Mouse (Mus musculus) heart, embryonic 13.5 days (tissue): ENCODE measurements around the gene Wwc1. TPM values are rescaled to one million over a fixed set of nuclear protein-coding genes. Genes with fewer than 3 reads are reported as not detected.
A peak's percentile ranks its signal among the peaks of the same experiment; 100 is the strongest.

Experiments
- ATAC-seq: fragments of 200-750 bp; cut with Nextera tagmentation; 2 replicates; pipeline ENCODE4 v1.8.0; 2017; ENCODE audit warnings: moderate TSS enrichment; ENCODE audit not compliant: insufficient number of reproducible peaks, low FRiP score, low TSS enrichment; ENCODE audit errors: extremely low read depth
- H3K27ac ChIP-seq: fragments of 300-500 bp; sonication (generic); replicated peaks from 2 replicates; pipeline ENCODE4 v1.5.1; 2015; ENCODE audit warnings: moderate library complexity, mild to moderate bottlenecking, inconsistent platforms
- H3K27me3 ChIP-seq: fragments of 300-500 bp; sonication (generic); replicated peaks from 2 replicates; pipeline ENCODE4 v1.6.1; 2015; ENCODE audit warnings: mild to moderate bottlenecking, inconsistent platforms
- H3K36me3 ChIP-seq: fragments of 300-500 bp; sonication (generic); 2 replicates; pipeline ENCODE4 v1.6.1; 2015; ENCODE audit warnings: mild to moderate bottlenecking, inconsistent platforms
- H3K4me1 ChIP-seq: fragments of 300-500 bp; sonication (generic); 2 replicates; pipeline ENCODE4 v1.6.1; 2015; ENCODE audit warnings: inconsistent platforms
- H3K4me2 ChIP-seq: fragments of 300-500 bp; sonication (generic); 2 replicates; pipeline ENCODE4 v1.6.1; 2015; ENCODE audit warnings: inconsistent platforms, mild to moderate bottlenecking, moderate library complexity
- H3K4me3 ChIP-seq: fragments of 300-500 bp; sonication (generic); 2 replicates; pipeline ENCODE4 v1.5.1; 2015; ENCODE audit warnings: moderate library complexity, mild to moderate bottlenecking, inconsistent platforms
- H3K9ac ChIP-seq: fragments of 300-500 bp; sonication (generic); 2 replicates; pipeline ENCODE4 v1.6.1; 2015; ENCODE audit warnings: inconsistent platforms, mild to moderate bottlenecking, moderate library complexity
- H3K9me3 ChIP-seq: fragments of 300-500 bp; sonication (generic); 2 replicates; pipeline ENCODE4 v1.6.1; 2016; ENCODE audit warnings: inconsistent platforms
- WGBS: fragments of 180-500 bp; shearing (Covaris S2); methylation state at CpG from one replicate; pipeline ENCODE4 v1.1.7; 2015; ENCODE audit warnings: mixed read lengths; 5-methylcytosine and 5-hydroxymethylcytosine counted together
- polyA plus RNA-seq: library from polyadenylated mRNA; unstranded; fragments of >200 nt; fragmentation: Nextera tagmentation; extraction: Ambion mirVana; gene quantifications from 2 replicates; pipeline ENCODE4 v1.2.1, GENCODE M21; 2015

Gene Wwc1
- polyA plus RNA-seq, 1 experiment from 2014 or later, result 1.0 TPM

DNA sequence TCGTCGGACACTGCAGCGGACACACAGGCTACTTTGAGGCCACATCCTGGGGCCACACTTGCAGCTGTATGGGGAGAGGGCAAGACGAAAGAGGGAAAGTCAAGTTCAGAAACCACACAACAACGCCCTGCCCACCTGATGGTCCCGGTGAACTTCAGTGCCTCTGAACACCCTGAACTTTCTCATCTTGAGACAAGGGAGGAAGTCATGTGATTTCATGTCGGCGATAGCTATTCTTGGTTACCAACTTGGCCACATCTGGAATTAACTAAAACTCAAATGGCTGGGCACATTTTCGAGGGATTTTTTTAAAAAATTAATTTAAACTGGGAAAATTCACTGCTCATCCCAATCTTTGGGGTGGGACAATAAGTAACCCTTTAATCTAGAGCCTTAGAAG is 109.4 kb downstream of the Wwc1 start:
- peaks cover 13% of the 10 kb centered on the region for H3K27me3 ChIP-seq
- H3K36me3 ChIP-seq, result peaks cover 3% of the 10 kb centered on the region; the same call in 1 of the 2 replicates
- 88% methylated on average over 9 of the region's 9 CpGs for WGBS
- no peak overlapping the region for H3K4me2 ChIP-seq
- H3K4me1 ChIP-seq, result peaks cover 15% of the 10 kb centered on the region
- ATAC-seq, result no peak
- H3K4me3 ChIP-seq, result no peak overlapping the region
- no peak overlapping the region for H3K9ac ChIP-seq
- no peak overlapping the region for H3K27ac ChIP-seq
- no peaks in the 10 kb centered on the region for H3K9me3 ChIP-seq

DNA sequence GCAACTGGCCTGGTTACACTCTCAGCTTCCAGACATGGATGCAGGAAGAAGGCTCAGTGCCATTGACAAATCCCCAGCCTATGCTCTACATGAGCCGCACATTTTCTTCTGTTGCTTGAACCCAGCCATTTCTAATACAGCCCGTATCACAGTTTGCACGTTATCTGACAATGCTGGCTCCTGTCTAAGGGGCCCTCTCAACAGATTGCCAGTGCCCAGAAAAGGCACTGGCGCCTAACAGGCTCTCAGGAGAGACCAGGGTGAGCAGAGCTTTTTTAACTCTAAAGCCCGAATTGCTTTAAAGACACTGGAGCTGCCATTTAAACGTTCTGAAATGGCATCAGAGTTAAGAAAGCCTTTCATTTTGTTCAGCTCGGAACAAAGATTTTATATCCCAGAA is 114.2 kb downstream of the Wwc1 start:
- Histone ChIP-seq H3K9ac (0 out of 2 replicates have a peak overlapping the region, but pooled peaks have one; percentile 0), H3K4me1 (peaks cover 30% of the 10 kb centered on the region), H3K9me3 (no peaks in the 10 kb centered on the region), H3K4me2 (peak overlapping the region; percentile 8; the same call in 1 of the 2 replicates), H3K36me3 (peaks cover 3% of the 10 kb centered on the region; the same call in 1 of the 2 replicates), H3K4me3 (no peak overlapping the region), H3K27ac (peak overlapping the region; percentile 77), H3K27me3 (no peaks in the 10 kb centered on the region)
- ATAC-seq, result no peak
- 33% methylated on average over 7 of the region's 7 CpGs for WGBS

DNA sequence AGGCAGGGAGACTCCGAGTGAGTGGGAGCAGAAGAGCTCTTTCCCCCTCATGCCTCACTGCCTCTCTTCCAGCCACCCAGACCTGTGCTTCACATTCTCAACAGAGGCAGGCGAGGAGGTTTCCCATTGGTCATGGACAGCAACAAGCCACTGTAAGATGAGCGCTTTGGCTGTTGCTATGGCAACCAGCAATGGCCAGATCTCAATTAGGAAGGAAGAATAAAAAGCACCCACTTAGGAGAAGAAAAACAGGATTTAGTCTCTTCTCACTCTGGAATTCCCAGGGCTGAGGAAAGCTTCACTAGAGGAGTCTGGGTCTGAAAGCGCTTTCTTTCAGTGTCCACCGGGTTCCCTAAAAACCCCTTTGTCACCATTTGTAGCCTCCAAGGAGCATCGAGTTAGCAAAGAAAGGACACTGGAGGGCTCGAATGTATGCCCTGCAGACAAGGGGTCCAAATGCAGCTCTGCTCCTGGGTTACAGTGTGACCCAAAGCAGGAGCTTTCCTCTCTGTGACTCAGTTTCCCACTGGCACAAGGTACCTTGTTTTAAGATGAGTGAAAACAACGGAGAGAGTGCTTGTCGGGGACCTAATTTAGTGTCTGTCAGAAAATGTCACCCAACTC is 115.2 kb downstream of the Wwc1 start:
- no peak for ATAC-seq
- no peak overlapping the region for H3K4me3 ChIP-seq
- WGBS, result 41% methylated on average over 9 of the region's 9 CpGs
- H3K9ac ChIP-seq, result no peak overlapping the region
- H3K36me3 ChIP-seq, result peaks cover 3% of the 10 kb centered on the region; the same call in 1 of the 2 replicates
- H3K4me1 ChIP-seq, result peaks cover 30% of the 10 kb centered on the region
- no peaks in the 10 kb centered on the region for H3K27me3 ChIP-seq
- peak overlapping the region; percentile 77 for H3K27ac ChIP-seq
- no peak overlapping the region for H3K4me2 ChIP-seq
- H3K9me3 ChIP-seq, result no peaks in the 10 kb centered on the region

DNA sequence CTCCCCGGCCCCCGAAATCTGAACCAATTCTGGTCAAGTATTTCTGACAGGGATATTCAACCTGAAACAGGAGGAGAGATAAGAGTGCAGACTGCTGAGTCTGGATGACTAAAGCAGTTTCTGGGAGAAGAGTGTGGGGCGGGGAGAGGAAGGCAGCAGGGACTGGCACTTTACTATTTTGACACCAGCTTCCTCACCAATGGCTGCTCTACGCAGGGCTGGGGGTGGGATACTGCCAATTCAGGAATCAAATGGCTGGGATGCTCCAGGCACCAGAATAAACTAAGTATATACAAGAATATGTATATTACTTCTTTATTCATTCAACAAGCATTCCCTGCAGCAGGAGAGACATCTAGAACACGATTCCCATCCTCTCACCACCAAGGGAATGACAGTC is 116.7 kb downstream of the Wwc1 start:
- no peak for ATAC-seq
- no peak overlapping the region for H3K27ac ChIP-seq
- no peak overlapping the region for H3K4me3 ChIP-seq
- no peaks in the 10 kb centered on the region for H3K27me3 ChIP-seq
- H3K4me1 ChIP-seq, result peaks cover 30% of the 10 kb centered on the region
- H3K4me2 ChIP-seq, result no peak overlapping the region
- H3K9me3 ChIP-seq, result no peaks in the 10 kb centered on the region
- WGBS, result 59% methylated on average over 5 of the region's 5 CpGs
- no peak overlapping the region for H3K9ac ChIP-seq
- H3K36me3 ChIP-seq, result peaks cover 1% of the 10 kb centered on the region; the same call in 1 of the 2 replicates

DNA sequence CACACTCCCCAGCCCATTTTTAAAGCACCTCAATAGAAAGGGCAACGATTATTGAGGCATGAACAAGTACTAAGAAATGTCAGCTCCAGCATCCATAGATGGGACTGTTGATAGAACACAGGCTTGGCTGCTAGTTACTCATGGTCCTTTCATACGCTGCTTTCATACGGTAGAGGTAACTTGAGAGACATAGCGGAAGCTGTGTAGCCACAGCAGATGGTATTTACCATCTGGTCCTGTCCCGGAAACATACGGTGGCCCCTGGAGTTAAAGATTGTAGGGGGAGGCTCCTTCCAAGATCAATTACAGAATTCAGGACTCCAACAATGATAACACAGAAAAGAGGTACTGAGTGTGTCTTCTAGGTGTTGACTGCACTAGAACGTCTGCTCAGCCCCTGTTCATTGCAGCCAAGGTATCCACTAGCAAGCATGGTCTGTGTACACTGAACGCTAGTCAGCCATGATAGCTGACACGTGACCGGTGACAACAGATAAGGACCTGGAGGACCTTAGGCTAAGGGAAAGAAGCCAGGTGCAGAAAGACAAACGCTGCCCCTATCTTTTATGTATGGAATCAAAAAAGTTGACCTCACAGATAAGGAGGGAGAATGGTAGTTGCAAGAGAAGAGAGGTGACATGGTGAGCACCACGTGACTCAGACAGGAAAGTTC is 122.8 kb downstream of the Wwc1 start:
- no peaks in the 10 kb centered on the region for H3K9me3 ChIP-seq
- H3K27me3 ChIP-seq, result no peaks in the 10 kb centered on the region
- H3K4me2 ChIP-seq, result no peak overlapping the region
- H3K4me1 ChIP-seq, result peaks cover 12% of the 10 kb centered on the region
- H3K4me3 ChIP-seq, result no peak overlapping the region
- no peak for ATAC-seq
- 55% methylated on average over 12 of the region's 12 CpGs for WGBS
- H3K27ac ChIP-seq, result no peak overlapping the region
- H3K36me3 ChIP-seq, result no peaks in the 10 kb centered on the region
- H3K9ac ChIP-seq, result no peak overlapping the region

DNA sequence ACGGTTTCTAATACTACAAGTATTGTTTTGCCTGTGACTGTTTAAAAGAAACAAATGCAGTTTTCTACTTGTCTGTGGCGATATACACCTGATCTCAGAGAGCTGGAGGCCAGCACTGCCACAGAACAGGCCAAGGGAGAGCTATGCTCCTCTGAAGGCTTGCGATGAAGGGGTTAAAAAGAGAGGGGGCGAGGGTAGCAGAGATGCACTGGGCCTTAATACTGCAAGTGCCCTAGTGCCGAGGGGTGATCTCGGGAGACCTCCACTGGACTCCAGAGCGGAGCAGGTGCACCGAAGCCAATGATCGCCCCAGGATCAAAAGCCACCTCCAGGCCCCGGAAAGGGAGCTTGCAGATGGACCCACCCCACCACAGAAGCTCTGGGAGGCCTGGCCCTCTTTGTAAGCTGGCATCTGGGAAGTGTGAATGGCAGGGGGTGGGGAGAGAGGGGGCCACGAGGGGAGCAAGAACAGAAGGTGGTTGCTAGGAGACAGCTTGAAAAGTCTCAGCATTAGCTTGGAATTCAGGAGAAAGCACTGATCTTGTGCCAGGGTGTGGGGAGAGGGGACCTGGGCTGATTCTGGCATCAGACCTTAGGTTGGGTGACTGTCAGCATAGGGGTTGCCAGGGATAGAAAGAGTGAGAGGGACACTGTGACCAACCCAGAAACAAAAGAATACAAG is 123.8 kb downstream of the Wwc1 start:
- Histone ChIP-seq H3K4me2 (no peak overlapping the region), H3K27me3 (no peaks in the 10 kb centered on the region), H3K9ac (no peak overlapping the region), H3K36me3 (peaks cover 7% of the 10 kb centered on the region), H3K4me3 (no peak overlapping the region), H3K9me3 (no peaks in the 10 kb centered on the region), H3K27ac (0 out of 2 replicates have a peak overlapping the region, but pooled peaks have one; percentile 32), H3K4me1 (peaks cover 12% of the 10 kb centered on the region)
- WGBS, result 63% methylated on average over 11 of the region's 11 CpGs
- no peak for ATAC-seq

DNA sequence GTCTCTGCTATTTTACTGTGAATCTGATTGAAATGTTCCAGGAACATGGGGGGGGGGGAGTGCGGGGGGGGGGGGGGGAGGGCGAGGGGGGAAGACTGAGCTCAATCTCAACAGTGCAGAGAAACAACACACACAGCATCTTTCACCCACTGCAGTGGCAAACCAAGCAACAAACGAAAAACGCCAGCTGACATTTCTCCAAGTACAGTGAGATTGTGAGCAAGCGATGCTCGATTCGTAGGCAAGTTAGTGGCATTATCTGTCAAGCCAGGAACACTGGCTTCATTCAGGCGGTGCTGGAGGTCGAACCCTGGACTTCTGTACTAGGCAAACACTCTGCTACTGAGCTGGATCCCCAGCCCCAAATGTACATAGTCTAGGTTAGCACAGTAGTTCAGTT is 124.8 kb downstream of the Wwc1 start:
- Histone ChIP-seq H3K27ac (no peak overlapping the region), H3K27me3 (no peaks in the 10 kb centered on the region), H3K9me3 (no peaks in the 10 kb centered on the region), H3K9ac (no peak overlapping the region), H3K4me1 (peaks cover 12% of the 10 kb centered on the region), H3K4me2 (no peak overlapping the region), H3K36me3 (peaks cover 11% of the 10 kb centered on the region), H3K4me3 (no peak overlapping the region)
- no peak for ATAC-seq
- WGBS, result 72% methylated on average over 7 of the region's 9 CpGs

DNA sequence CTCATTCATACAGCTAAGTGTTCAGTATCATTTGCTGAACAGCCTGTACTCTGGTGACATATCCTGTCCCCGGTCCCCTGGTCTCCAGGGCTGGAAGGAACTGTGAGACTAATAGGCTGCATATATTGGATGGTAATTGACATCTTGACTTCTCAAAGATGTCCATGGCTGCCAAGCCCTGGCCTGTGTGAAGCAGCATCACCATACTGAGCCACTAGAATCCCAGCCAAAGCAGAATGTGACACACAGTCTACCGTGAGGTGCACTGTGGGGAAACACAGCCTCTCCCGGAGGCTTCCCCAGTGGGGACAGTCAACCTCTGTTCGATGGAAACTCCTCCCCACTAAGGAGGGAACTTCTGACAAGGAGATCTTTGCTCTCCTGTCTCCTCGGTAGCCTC is 125.4 kb downstream of the Wwc1 start:
- 64% methylated on average over 5 of the region's 5 CpGs for WGBS
- ATAC-seq, result no peak
- Histone ChIP-seq H3K27me3 (no peaks in the 10 kb centered on the region), H3K9ac (no peak overlapping the region), H3K4me2 (no peak overlapping the region), H3K27ac (0 out of 2 replicates have a peak overlapping the region, but pooled peaks have one; percentile 15), H3K4me3 (no peak overlapping the region), H3K4me1 (peaks cover 12% of the 10 kb centered on the region), H3K36me3 (peaks cover 11% of the 10 kb centered on the region), H3K9me3 (no peaks in the 10 kb centered on the region)

DNA sequence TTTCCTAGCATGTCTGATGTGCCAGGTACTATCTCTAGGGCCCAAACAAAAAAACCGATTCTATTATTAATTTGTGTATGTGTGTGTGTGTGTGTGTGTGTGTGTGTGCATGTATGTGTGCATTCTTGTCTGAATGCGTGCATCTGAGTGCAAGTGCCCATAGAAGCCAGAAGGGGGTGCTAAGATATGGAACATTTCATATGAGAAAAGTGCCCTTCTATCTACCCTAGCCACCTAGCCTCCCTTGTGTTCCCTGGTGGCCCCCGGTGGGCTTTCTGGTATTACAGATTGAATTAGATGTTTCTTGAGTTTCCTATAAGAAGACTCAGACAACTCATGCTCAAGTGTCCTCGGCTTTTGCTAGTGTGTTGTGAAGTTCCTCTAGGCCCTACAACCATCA is 126.7 kb downstream of the Wwc1 start:
- Histone ChIP-seq H3K27me3 (no peaks in the 10 kb centered on the region), H3K9me3 (no peaks in the 10 kb centered on the region), H3K4me2 (no peak overlapping the region), H3K36me3 (peaks cover 11% of the 10 kb centered on the region), H3K4me1 (peaks cover 12% of the 10 kb centered on the region), H3K4me3 (no peak overlapping the region), H3K9ac (no peak overlapping the region), H3K27ac (no peak overlapping the region)
- 91% methylated on average over 4 of the region's 4 CpGs for WGBS
- ATAC-seq, result no peak

DNA sequence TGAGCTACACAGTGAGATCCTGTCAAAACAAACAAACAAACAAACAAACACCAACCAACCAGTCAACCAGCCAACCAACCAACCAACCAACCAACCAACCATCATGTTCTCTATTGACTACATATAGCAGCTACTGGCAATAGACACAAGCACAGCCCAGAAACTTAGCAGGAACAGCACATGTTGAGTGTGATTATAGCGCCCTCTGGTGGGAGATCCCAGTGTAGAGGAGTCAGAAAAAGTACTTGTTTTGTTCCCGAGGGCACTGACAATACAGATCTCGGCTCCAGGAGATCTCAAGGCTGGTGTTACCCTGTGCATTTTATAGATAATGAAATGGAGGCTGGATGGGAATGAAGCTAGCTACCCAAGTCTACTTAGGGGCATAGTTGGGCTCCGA is 127.6 kb downstream of the Wwc1 start:
- Histone ChIP-seq H3K27me3 (no peaks in the 10 kb centered on the region), H3K4me2 (no peak overlapping the region), H3K36me3 (peaks cover 11% of the 10 kb centered on the region), H3K27ac (no peak overlapping the region), H3K4me1 (peaks cover 12% of the 10 kb centered on the region), H3K4me3 (no peak overlapping the region), H3K9ac (no peak overlapping the region), H3K9me3 (no peaks in the 10 kb centered on the region)
- no peak for ATAC-seq
- WGBS, result 53% methylated on average over 4 of the region's 4 CpGs

DNA sequence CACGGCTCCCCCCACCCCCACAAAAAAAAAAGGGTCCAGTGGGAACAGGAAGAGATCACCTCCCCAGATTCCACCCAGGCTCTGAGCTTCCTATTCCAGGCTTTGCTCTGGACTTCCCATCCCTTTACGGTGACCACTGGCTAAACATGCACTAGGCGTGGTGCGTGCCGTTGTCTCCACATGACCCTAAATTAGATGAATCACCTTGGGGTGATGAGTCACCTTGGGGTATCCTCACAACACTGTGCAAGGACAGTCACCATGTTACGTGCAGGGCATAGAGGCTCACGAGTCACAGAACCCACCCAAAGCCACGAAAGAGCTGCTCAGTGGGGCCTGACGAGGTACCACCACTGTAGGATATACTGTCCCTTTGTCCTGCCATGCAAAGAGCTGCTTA is 136.0 kb downstream of the Wwc1 start:
- no peaks in the 10 kb centered on the region for H3K27me3 ChIP-seq
- no peak overlapping the region for H3K4me3 ChIP-seq
- H3K4me1 ChIP-seq, result no peaks in the 10 kb centered on the region
- no peak overlapping the region for H3K9ac ChIP-seq
- H3K4me2 ChIP-seq, result no peak overlapping the region
- H3K36me3 ChIP-seq, result peaks cover 6% of the 10 kb centered on the region; the same call in 1 of the 2 replicates
- ATAC-seq, result no peak
- 82% methylated on average over 9 of the region's 9 CpGs for WGBS
- no peaks in the 10 kb centered on the region for H3K9me3 ChIP-seq
- no peak overlapping the region for H3K27ac ChIP-seq
